Mouse (Mus musculus) neural tube, embryonic 12.5 days (tissue): ENCODE measurements around the gene Ctcfl. TPM values are rescaled to one million over a fixed set of nuclear protein-coding genes. Genes with fewer than 3 reads are reported as not detected.
A peak's percentile ranks its signal among the peaks of the same experiment; 100 is the strongest.
"Not testable (repeated sequence)": the region's sequence is repeated elsewhere in the genome, so short reads cannot be mapped to it uniquely, and the experiment has no call there.

Experiments
- ATAC-seq: fragments of 200-750 bp; cut with Nextera tagmentation; 2 replicates; pipeline ENCODE4 v1.8.0; 2017; ENCODE audit warnings: low read depth, mild to moderate bottlenecking, moderate TSS enrichment, moderate library complexity; ENCODE audit not compliant: low FRiP score
- H3K27ac ChIP-seq: fragments of 300-500 bp; sonication (generic); 2 replicates; pipeline ENCODE4 v1.5.1; 2016
- H3K27me3 ChIP-seq: fragments of 300-500 bp; sonication (generic); replicated peaks from 2 replicates; pipeline ENCODE4 v1.6.1; 2016; ENCODE audit warnings: mild to moderate bottlenecking
- H3K36me3 ChIP-seq: fragments of 300-500 bp; sonication (generic); 2 replicates; pipeline ENCODE4 v1.6.1; 2016; ENCODE audit warnings: mild to moderate bottlenecking
- H3K4me1 ChIP-seq: fragments of 300-500 bp; sonication (generic); 2 replicates; pipeline ENCODE4 v1.6.1; 2016
- H3K4me2 ChIP-seq: fragments of 300-500 bp; sonication (generic); replicated peaks from 2 replicates; pipeline ENCODE4 v1.6.1; 2016; ENCODE audit warnings: mild to moderate bottlenecking
- H3K4me3 ChIP-seq: fragments of 300-500 bp; sonication (generic); 2 replicates; pipeline ENCODE4 v1.5.1; 2016
- H3K9ac ChIP-seq: fragments of 300-500 bp; sonication (generic); 2 replicates; pipeline ENCODE4 v1.6.1; 2016; ENCODE audit warnings: mild to moderate bottlenecking
- H3K9me3 ChIP-seq: fragments of 300-500 bp; sonication (generic); 2 replicates; pipeline ENCODE4 v1.6.1; 2016; ENCODE audit warnings: mild to moderate bottlenecking
- WGBS: fragments of 180-500 bp; shearing (Covaris S2); methylation state at CpG from one replicate; pipeline ENCODE4 v1.1.7; 2016; 5-methylcytosine and 5-hydroxymethylcytosine counted together
- polyA plus RNA-seq: library from polyadenylated mRNA; unstranded; fragments of >200 nt; fragmentation: Nextera tagmentation; extraction: Ambion mirVana; gene quantifications from 2 replicates; pipeline ENCODE4 v1.2.1, GENCODE M21; 2016

Gene Ctcfl
- polyA plus RNA-seq, 1 experiment from 2014 or later, result 0.13 TPM

DNA sequence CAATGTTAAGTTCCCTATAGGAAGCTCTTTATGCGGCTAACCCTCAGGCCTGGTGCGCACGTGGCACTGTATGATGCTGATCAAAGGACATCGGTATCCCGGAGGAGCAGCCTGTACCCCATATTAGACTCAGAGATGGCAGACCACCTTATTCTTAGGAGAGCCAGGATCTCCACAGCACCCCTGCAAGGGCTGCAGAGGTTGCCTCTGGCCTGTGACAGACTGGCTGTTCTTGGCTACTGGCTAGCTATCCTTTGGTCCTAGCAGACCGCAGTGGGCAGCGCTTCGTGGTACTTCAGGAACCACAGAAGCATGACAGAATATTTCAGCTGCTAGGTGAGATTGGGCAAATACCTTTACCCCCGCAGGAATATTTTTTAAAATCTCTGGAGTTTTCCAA, 12.9 kb downstream of the Ctcfl start:
- ATAC-seq, result no peak
- peaks cover 5% of the 10 kb centered on the region; the same call in 1 of the 2 replicates for H3K27me3 ChIP-seq
- no peak overlapping the region for H3K4me2 ChIP-seq
- no peaks in the 10 kb centered on the region for H3K9me3 ChIP-seq
- H3K27ac ChIP-seq, result no peak overlapping the region
- no peak overlapping the region for H3K9ac ChIP-seq
- H3K4me3 ChIP-seq, result no peak overlapping the region
- 81% methylated on average over 9 of the region's 9 CpGs for WGBS
- no peaks in the 10 kb centered on the region for H3K36me3 ChIP-seq
- H3K4me1 ChIP-seq, result no peaks in the 10 kb centered on the region

DNA sequence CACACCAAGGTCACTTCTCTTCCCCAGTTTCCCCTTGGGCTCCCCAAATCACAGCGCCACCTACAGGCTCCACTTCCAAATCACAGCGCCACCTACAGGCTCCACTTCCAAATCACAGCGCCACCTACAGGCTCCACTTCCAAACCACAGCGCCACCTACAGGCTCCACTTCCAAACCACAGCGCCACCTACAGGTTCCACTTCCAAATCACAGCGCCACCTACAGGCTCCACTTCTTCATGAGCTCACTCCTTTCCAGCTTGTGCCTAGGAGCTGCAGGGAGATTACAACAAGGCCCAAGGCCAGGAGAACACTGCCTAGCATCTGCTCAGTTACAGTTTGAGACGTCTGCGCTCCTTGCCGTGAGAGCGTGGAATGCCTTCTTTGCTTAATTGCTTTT, 22.0 kb downstream of the Ctcfl start:
- WGBS, result 87% methylated on average over 10 of the region's 10 CpGs
- not testable (repeated sequence) for H3K27me3 ChIP-seq, H3K9ac ChIP-seq, H3K27ac ChIP-seq, H3K9me3 ChIP-seq, H3K4me2 ChIP-seq, H3K36me3 ChIP-seq, H3K4me3 ChIP-seq, ATAC-seq, H3K4me1 ChIP-seq

DNA sequence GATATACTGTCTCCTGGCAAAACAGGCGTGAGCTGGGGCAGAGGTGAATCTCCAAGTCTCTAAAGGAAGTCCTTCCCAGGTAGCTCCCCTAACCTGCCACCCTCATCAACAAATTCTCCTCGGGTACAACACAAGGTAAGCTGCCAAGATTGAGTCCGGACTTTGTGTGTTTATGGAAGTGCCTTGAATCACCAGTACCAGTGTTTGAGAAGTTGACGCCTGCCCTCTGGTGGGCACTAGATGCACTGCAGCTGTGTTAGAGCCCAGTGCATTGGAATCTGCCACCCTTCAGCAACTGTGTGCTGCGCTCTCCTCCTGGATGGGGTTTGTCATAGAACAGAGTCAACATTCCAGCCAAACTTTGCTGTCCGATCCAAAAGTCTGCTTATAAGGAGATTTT, 29.9 kb downstream of the Ctcfl start:
- no peak overlapping the region for H3K9ac ChIP-seq
- no peak overlapping the region for H3K4me3 ChIP-seq
- H3K27me3 ChIP-seq, result no peaks in the 10 kb centered on the region
- ATAC-seq, result no peak
- no peak overlapping the region for H3K27ac ChIP-seq
- H3K4me1 ChIP-seq, result no peaks in the 10 kb centered on the region
- H3K4me2 ChIP-seq, result no peak overlapping the region
- 21% methylated on average over 6 of the region's 6 CpGs for WGBS
- H3K9me3 ChIP-seq, result no peaks in the 10 kb centered on the region
- no peaks in the 10 kb centered on the region for H3K36me3 ChIP-seq

DNA sequence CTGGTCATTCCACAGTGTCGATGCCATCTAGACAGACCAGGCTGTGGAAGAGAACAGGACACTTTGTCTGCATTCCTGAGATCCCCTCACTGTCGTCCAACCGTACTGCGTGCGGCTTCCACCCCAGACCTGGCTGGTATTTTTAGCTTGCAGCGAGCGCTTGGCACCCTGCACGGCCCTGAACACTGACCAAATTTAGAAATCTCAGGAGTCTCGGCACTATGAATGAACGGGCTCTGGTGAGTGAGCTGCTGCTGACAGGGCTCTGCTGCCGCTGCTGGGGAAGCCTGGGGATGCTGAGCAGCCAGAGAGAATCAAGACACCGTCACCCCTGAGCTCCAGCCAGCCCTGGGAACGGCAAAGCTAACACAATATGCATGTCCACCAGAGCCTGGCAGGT, 31.9 kb downstream of the Ctcfl start:
- 73% methylated on average over 13 of the region's 13 CpGs for WGBS
- H3K27me3 ChIP-seq, result 0 out of 2 replicates have a peak, but pooled peaks cover 3% of the 10 kb centered on the region
- no peak overlapping the region for H3K27ac ChIP-seq
- no peaks in the 10 kb centered on the region for H3K9me3 ChIP-seq
- no peak overlapping the region for H3K9ac ChIP-seq
- no peak overlapping the region for H3K4me2 ChIP-seq
- no peaks in the 10 kb centered on the region; the same call in 1 of the 2 replicates for H3K4me1 ChIP-seq
- no peak for ATAC-seq
- no peak overlapping the region for H3K4me3 ChIP-seq
- H3K36me3 ChIP-seq, result no peaks in the 10 kb centered on the region

DNA sequence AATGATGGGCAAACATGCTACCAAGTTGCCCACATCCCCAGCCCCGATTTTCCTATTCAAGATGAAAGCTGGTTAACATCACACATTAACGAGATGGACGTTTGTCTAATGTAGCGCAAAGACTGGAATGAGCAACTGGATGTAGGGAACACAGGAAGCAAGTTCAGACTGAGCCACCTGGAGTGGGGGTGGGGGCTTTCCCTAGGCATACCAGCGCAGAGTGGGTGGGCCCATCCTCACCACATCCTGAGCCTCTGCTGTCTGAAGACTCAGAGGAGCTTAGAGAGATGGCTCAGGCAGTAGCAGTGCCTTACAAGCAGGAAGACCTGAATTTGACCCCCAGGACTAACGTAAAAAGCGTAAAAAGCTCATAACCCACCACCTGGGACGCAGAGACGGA, 33.6 kb downstream of the Ctcfl start:
- Histone ChIP-seq H3K36me3 (no peaks in the 10 kb centered on the region), H3K27me3 (0 out of 2 replicates have a peak, but pooled peaks cover 3% of the 10 kb centered on the region), H3K4me1 (no peaks in the 10 kb centered on the region; the same call in 1 of the 2 replicates), H3K9ac (no peak overlapping the region), H3K4me3 (no peak overlapping the region), H3K4me2 (no peak overlapping the region), H3K27ac (no peak overlapping the region), H3K9me3 (no peaks in the 10 kb centered on the region)
- 85% methylated on average over 9 of the region's 9 CpGs for WGBS
- ATAC-seq, result no peak

DNA sequence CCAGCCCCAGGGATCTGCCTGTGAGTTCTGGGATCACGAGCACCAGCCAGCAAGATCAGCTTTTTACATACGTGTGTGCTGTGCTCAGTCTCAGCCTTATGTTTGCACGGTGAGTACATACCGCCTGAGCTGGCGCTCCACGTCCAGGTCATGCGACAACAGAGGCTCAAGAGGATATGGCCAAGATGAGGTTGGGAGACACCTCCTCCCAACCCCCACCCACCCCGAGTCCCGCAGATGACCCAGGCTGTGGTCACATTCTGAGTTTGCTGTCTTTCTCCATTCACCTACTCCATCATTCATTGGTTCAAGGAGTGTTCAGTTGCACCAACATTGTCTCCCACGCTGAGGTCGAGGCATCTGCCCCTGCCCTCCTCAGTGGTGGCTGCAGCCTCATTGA, 34.5 kb downstream of the Ctcfl start:
- H3K4me3 ChIP-seq, result no peak overlapping the region
- H3K4me1 ChIP-seq, result no peaks in the 10 kb centered on the region; the same call in 1 of the 2 replicates
- no peaks in the 10 kb centered on the region for H3K36me3 ChIP-seq
- no peak for ATAC-seq
- no peak overlapping the region for H3K4me2 ChIP-seq
- WGBS, result 93% methylated on average over 11 of the region's 11 CpGs
- 0 out of 2 replicates have a peak, but pooled peaks cover 3% of the 10 kb centered on the region for H3K27me3 ChIP-seq
- no peak overlapping the region for H3K9ac ChIP-seq
- H3K9me3 ChIP-seq, result no peaks in the 10 kb centered on the region
- no peak overlapping the region for H3K27ac ChIP-seq

DNA sequence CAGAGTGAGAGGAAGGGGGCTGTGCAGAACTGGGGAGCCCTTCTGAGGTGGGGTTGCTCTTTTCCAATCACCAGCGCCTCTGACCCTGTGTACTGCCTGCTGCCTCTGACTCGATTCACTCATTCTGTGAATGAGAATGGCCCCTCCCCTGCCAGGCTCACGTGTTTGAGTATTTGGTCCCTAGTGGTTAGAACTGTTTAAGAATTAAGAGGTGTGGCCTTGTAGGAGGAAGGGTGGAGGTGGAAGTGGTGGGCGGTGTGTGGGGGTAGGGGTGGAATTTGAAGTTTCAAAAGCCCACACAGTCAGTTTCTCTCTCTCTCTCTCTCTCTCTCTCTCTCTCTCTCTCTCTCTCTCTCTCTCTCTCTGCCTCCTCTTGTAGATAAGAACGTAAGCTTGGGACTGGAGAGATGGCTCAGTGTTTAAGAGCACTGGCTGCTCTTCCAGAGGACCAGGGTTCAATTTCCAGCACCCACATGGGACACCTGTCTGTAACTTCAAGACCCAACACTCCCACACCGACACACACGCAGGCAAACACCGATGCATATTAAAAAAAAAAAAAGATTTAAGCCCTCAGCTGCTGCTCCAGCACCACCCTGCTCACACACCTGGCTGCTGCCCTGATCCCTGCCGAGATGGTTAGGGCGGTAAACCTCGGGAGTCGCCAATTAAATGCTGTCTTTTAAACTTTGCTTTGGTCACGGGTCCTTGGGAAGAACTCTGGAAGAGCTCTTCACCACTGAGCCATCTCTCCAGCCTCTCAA, 35.4 kb downstream of the Ctcfl start:
- H3K27me3 ChIP-seq, result 0 out of 2 replicates have a peak, but pooled peaks cover 3% of the 10 kb centered on the region
- no peak overlapping the region for H3K9ac ChIP-seq
- H3K9me3 ChIP-seq, result no peaks in the 10 kb centered on the region
- H3K4me2 ChIP-seq, result 0 out of 2 replicates have a peak overlapping the region, but pooled peaks have one; percentile 2
- no peaks in the 10 kb centered on the region; the same call in 1 of the 2 replicates for H3K4me1 ChIP-seq
- H3K36me3 ChIP-seq, result no peaks in the 10 kb centered on the region
- H3K27ac ChIP-seq, result no peak overlapping the region
- 28% methylated on average over 13 of the region's 13 CpGs for WGBS
- no peak for ATAC-seq
- H3K4me3 ChIP-seq, result no peak overlapping the region

DNA sequence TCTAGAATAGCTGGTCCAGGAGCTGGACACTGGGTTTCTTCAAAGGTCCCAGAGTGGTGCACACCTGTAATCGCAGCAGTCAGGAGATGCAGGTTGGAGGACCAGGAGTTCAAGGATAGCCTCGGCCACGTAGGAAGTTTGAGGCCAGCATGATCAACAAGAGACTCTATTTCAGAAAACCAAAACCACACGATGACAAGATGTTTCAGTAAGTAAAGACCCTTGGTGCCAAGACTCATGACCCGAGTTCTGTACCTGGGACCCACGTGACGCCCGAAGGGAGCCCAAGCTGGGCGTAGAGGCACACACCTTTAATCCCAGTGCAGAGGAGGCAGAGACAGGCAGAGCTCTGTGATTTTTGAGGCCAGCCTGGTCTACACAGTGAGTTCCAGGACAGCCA, 36.2 kb downstream of the Ctcfl start:
- Histone ChIP-seq H3K27me3 (0 out of 2 replicates have a peak, but pooled peaks cover 3% of the 10 kb centered on the region), H3K4me1 (no peaks in the 10 kb centered on the region; the same call in 1 of the 2 replicates), H3K36me3 (no peaks in the 10 kb centered on the region), H3K9ac (no peak overlapping the region), H3K4me2 (no peak overlapping the region), H3K4me3 (no peak overlapping the region), H3K27ac (no peak overlapping the region), H3K9me3 (no peaks in the 10 kb centered on the region)
- WGBS, result 88% methylated on average over 9 of the region's 9 CpGs
- ATAC-seq, result no peak

DNA sequence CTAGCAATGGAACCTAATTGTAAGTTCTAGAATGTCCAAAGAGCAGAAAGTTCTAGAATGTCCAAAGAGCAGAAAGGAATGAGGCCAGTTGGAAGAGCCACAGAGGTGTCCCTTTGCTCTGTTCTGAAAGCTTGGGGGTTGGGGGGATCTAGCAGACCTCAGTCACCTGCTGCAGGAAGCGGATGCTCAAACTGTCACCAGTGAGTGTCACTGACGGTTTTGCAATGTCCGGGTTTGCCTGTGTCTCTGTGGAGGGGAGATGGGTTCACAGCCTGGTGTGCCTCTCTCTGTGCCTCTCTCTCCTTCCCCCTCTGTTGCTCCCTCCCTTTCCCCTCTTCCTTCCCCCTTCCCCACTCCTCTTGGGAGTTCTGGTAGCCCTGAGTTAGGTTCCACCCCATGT, 36.6 kb downstream of the Ctcfl start:
- Histone ChIP-seq H3K4me1 (no peaks in the 10 kb centered on the region; the same call in 1 of the 2 replicates), H3K9me3 (no peaks in the 10 kb centered on the region), H3K9ac (no peak overlapping the region), H3K27ac (no peak overlapping the region), H3K4me3 (no peak overlapping the region), H3K4me2 (no peak overlapping the region), H3K36me3 (no peaks in the 10 kb centered on the region), H3K27me3 (0 out of 2 replicates have a peak, but pooled peaks cover 3% of the 10 kb centered on the region)
- 93% methylated on average over 3 of the region's 3 CpGs for WGBS
- ATAC-seq, result no peak

DNA sequence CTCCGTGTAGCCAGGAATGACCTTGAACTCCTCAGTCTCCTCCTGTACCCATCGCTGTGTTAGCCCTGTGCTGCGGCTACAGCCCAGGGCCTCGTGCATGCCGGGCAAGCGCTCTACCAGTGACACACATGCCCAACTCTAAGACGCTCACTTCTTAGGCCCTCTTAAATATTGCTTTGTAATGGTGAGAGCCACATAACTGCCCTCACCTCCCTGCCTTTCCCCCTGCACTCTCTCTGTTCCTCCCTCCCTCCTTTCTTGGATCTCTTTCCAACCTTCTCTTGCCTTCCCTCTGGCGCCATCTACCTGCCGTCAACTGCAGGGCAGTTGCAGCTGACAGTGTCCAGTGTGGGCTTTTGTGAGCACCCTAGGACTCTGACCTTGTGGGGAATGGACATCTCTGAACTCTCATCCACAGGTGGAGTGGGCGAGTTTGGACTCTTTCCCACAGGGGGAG, 38.5 kb downstream of the Ctcfl start:
- no peak overlapping the region for H3K27ac ChIP-seq
- H3K36me3 ChIP-seq, result no peaks in the 10 kb centered on the region
- H3K27me3 ChIP-seq, result 0 out of 2 replicates have a peak, but pooled peaks cover 3% of the 10 kb centered on the region
- no peak overlapping the region for H3K4me2 ChIP-seq
- H3K9me3 ChIP-seq, result no peaks in the 10 kb centered on the region
- WGBS, result 33% methylated on average over 10 of the region's 10 CpGs
- peak; percentile 61 for ATAC-seq
- H3K4me1 ChIP-seq, result no peaks in the 10 kb centered on the region; the same call in 1 of the 2 replicates
- no peak overlapping the region for H3K4me3 ChIP-seq
- H3K9ac ChIP-seq, result no peak overlapping the region

DNA sequence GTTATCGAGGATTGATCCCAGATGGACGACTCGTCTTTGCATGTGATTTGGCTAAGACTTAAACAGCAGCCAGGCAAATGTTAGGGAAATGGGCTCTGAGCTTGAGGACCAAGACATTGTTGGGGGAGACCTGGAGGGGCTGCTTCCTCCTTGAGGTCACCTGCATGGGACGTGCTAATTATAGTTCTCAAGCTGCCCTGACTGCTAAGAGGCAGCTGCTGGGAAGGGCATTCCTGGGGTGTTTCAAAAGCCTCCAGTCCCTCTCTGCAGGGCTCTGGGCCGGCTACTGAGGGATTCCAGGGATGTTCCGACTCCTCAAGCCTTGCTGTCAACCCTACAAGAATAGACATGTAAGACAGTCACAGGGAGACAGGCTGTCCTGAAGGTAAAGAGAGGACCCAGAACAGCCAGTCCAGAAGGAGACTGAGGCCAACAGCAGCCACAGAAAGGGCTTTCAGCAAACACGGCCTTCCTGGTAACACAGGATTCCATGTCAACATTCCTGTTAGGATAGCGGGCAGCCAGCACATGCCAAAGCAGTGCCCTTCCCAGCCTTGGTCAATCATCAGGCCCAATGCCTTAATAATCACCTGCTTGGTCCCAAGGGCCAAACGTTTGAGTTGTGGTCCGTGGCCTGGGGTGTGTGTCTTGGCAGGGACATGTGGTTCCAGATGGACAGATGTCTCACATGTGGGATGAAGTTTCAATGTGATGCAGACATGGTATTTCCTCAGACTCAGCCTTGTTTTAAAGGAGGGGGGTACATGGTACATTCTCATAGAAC, 39.4 kb downstream of the Ctcfl start:
- Histone ChIP-seq H3K27ac (no peak overlapping the region), H3K9me3 (no peaks in the 10 kb centered on the region), H3K4me1 (no peaks in the 10 kb centered on the region; the same call in 1 of the 2 replicates), H3K4me2 (no peak overlapping the region), H3K9ac (no peak overlapping the region), H3K36me3 (no peaks in the 10 kb centered on the region), H3K27me3 (0 out of 2 replicates have a peak, but pooled peaks cover 3% of the 10 kb centered on the region), H3K4me3 (no peak overlapping the region)
- no peak for ATAC-seq
- WGBS, result 65% methylated on average over 10 of the region's 10 CpGs

DNA sequence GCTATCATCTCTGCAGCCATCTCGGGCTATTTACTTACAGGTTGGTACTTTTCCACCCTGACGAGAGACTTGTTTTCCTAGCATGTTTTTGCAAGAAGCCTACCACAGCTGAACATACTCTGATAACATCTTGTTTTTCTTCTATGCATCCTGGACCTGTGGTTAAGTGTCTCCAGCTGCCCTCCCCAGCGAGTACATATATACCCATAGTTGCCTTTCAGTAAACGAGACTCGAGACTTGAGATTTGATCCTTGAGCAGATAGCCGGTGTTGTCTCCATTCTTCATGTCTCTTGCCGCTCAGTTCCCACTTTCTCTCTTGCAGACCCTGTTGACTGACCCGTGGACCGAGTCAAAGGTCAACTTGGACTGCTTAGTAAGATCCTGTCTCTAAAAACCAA, 42.4 kb downstream of the Ctcfl start:
- no peaks in the 10 kb centered on the region for H3K36me3 ChIP-seq
- 85% methylated on average over 9 of the region's 9 CpGs for WGBS
- H3K4me1 ChIP-seq, result no peaks in the 10 kb centered on the region
- H3K27ac ChIP-seq, result no peak overlapping the region
- H3K27me3 ChIP-seq, result no peaks in the 10 kb centered on the region
- H3K4me2 ChIP-seq, result no peak overlapping the region
- no peak for ATAC-seq
- no peak overlapping the region for H3K9ac ChIP-seq
- H3K9me3 ChIP-seq, result no peaks in the 10 kb centered on the region
- no peak overlapping the region for H3K4me3 ChIP-seq
